Mouse (Mus musculus) forebrain, embryonic 10.5 days (tissue): ENCODE measurements around the gene Id3. TPM values are rescaled to one million over a fixed set of nuclear protein-coding genes. Genes with fewer than 3 reads are reported as not detected.
A peak's percentile ranks its signal among the peaks of the same experiment; 100 is the strongest.

Experiments
- DNase-seq: peaks from one replicate; pipeline ENCODE4 v3.0.0-alpha.2; 2017; ENCODE audit warnings: low spot score; ENCODE audit errors: extremely low spot score
- H3K27ac ChIP-seq: fragments of 300-500 bp; sonication (generic); 2 replicates; pipeline ENCODE4 v1.5.1; 2016; ENCODE audit warnings: mild to moderate bottlenecking
- H3K27me3 ChIP-seq: fragments of 300-500 bp; sonication (generic); 2 replicates; pipeline ENCODE4 v1.6.1; 2016; ENCODE audit warnings: mild to moderate bottlenecking; ENCODE audit not compliant: poor library complexity, severe bottlenecking
- H3K36me3 ChIP-seq: fragments of 300-500 bp; sonication (generic); replicated peaks from 2 replicates; pipeline ENCODE4 v1.6.1; 2016; ENCODE audit warnings: mild to moderate bottlenecking, moderate library complexity
- H3K4me1 ChIP-seq: fragments of 300-500 bp; sonication (generic); 2 replicates; pipeline ENCODE4 v1.6.1; 2016
- H3K4me3 ChIP-seq: fragments of 300-500 bp; sonication (generic); 2 replicates; pipeline ENCODE4 v1.5.1; 2016; ENCODE audit warnings: mild to moderate bottlenecking, moderate library complexity
- H3K9me3 ChIP-seq: fragments of 300-500 bp; sonication (generic); 2 replicates; pipeline ENCODE4 v1.6.1; 2016; ENCODE audit warnings: mild to moderate bottlenecking, moderate library complexity
- WGBS: fragments of 180-500 bp; shearing (Covaris S2); methylation state at CpG from one replicate; pipeline ENCODE4 v1.1.7; 2016; 5-methylcytosine and 5-hydroxymethylcytosine counted together
- polyA plus RNA-seq: library from polyadenylated mRNA; unstranded; fragments of >200 nt; fragmentation: Nextera tagmentation; extraction: Ambion mirVana; gene quantifications from 2 replicates; pipeline ENCODE4 v1.2.1, GENCODE M21; 2016

Gene Id3
- polyA plus RNA-seq, 1 experiment from 2014 or later, result 488 TPM

- Histone ChIP-seq H3K4me3 (no peak overlapping the region), H3K36me3 (no peaks in the 10 kb centered on the region), H3K9me3 (peaks cover 6% of the 10 kb centered on the region; the same call in 1 of the 2 replicates), H3K4me1 (peaks cover 26% of the 10 kb centered on the region), H3K27me3 (no peaks in the 10 kb centered on the region), H3K27ac (peak overlapping the region; percentile 26; the same call in 1 of the 2 replicates)
- WGBS, result 76% methylated on average over 13 of the region's 13 CpGs
- no peak for DNase-seq
Observed at GRCm38 (mm10) chr4:136127670-136128069, 15.6 kb upstream of the Id3 start.

- H3K4me3 ChIP-seq, result no peak overlapping the region
- H3K9me3 ChIP-seq, result peaks cover 6% of the 10 kb centered on the region; the same call in 1 of the 2 replicates
- H3K27me3 ChIP-seq, result no peaks in the 10 kb centered on the region
- H3K36me3 ChIP-seq, result no peaks in the 10 kb centered on the region
- H3K27ac ChIP-seq, result no peak overlapping the region
- H3K4me1 ChIP-seq, result peaks cover 43% of the 10 kb centered on the region
- 79% methylated on average over 1 of the region's 1 CpGs for WGBS
- DNase-seq, result no peak
Observed at GRCm38 (mm10) chr4:136129842-136130241, 13.5 kb upstream of the Id3 start.

GRCm38 (mm10) chr4:136133801-136134200, 9.5 kb upstream of the Id3 start:
- peak overlapping the region; percentile 53 for H3K4me3 ChIP-seq
- peak overlapping the region; percentile 97 for H3K27ac ChIP-seq
- no peaks in the 10 kb centered on the region for H3K36me3 ChIP-seq
- H3K4me1 ChIP-seq, result peaks cover 61% of the 10 kb centered on the region
- peaks cover 6% of the 10 kb centered on the region; the same call in 1 of the 2 replicates for H3K9me3 ChIP-seq
- H3K27me3 ChIP-seq, result no peaks in the 10 kb centered on the region
- no peak for DNase-seq
- WGBS, result 21% methylated on average over 9 of the region's 9 CpGs

- WGBS, result 0% methylated on average over 15 of the region's 15 CpGs
- Histone ChIP-seq H3K4me1 (peaks cover 68% of the 10 kb centered on the region), H3K9me3 (peaks cover 6% of the 10 kb centered on the region; the same call in 1 of the 2 replicates)
Observed at GRCm38 (mm10) chr4:136134418-136134977, 8.8 kb upstream of the Id3 start.

GRCm38 (mm10) chr4:136134978-136135873, 8.1 kb upstream of the Id3 start:
- Histone ChIP-seq H3K4me1 (peaks cover 76% of the 10 kb centered on the region), H3K9me3 (no peaks in the 10 kb centered on the region), H3K27ac (peak overlapping the region; percentile 97), H3K27me3 (no peaks in the 10 kb centered on the region), H3K4me3 (peak overlapping the region; percentile 53), H3K36me3 (no peaks in the 10 kb centered on the region)
- WGBS, result under 1% methylated on average over 49 of the region's 50 CpGs
- peak; percentile 88 for DNase-seq

More at GRCm38 (mm10) chr4:136134418-136134977, 8.8 kb upstream of the Id3 start:
- H3K4me3 ChIP-seq, result peak overlapping the region; percentile 53
- no peaks in the 10 kb centered on the region for H3K27me3 ChIP-seq
- peak overlapping the region; percentile 97 for H3K27ac ChIP-seq
- peak; percentile 72 for DNase-seq
- no peaks in the 10 kb centered on the region for H3K36me3 ChIP-seq

- peaks cover 84% of the 10 kb centered on the region for H3K4me1 ChIP-seq
- WGBS, result 27% methylated on average over 9 of the region's 9 CpGs
- no peaks in the 10 kb centered on the region for H3K36me3 ChIP-seq
- H3K27me3 ChIP-seq, result no peaks in the 10 kb centered on the region
- DNase-seq, result peak; percentile 47
- no peaks in the 10 kb centered on the region for H3K9me3 ChIP-seq
- H3K4me3 ChIP-seq, result peak overlapping the region; percentile 53
- H3K27ac ChIP-seq, result peak overlapping the region; percentile 97
Observed at GRCm38 (mm10) chr4:136135874-136136728, 7.2 kb upstream of the Id3 start.

GRCm38 (mm10) chr4:136139326-136140110, 3.8 kb upstream of the Id3 start:
- no peak for DNase-seq
- Histone ChIP-seq H3K9me3 (no peaks in the 10 kb centered on the region), H3K4me1 (peaks cover 90% of the 10 kb centered on the region), H3K27me3 (no peaks in the 10 kb centered on the region), H3K4me3 (peak overlapping the region; percentile 81; the same call in 1 of the 2 replicates), H3K27ac (peak overlapping the region; percentile 97), H3K36me3 (no peaks in the 10 kb centered on the region)
- 59% methylated on average over 17 of the region's 17 CpGs for WGBS

GRCm38 (mm10) chr4:136140327-136141250, 2.7 kb upstream of the Id3 start:
- Histone ChIP-seq H3K36me3 (peaks cover 10% of the 10 kb centered on the region), H3K4me3 (peak overlapping the region; percentile 81), H3K27me3 (peaks cover 5% of the 10 kb centered on the region), H3K27ac (peak overlapping the region; percentile 97), H3K9me3 (no peaks in the 10 kb centered on the region), H3K4me1 (peaks cover 90% of the 10 kb centered on the region)
- DNase-seq, result peak; percentile 97
- WGBS, result 3% methylated on average over 31 of the region's 31 CpGs

- Histone ChIP-seq H3K4me1 (peaks cover 95% of the 10 kb centered on the region), H3K4me3 (peak overlapping the region; percentile 81), H3K27me3 (peaks cover 20% of the 10 kb centered on the region), H3K27ac (peak overlapping the region; percentile 97), H3K36me3 (peaks cover 13% of the 10 kb centered on the region), H3K9me3 (no peaks in the 10 kb centered on the region)
- 11% methylated on average over 17 of the region's 17 CpGs for whole genome bisulfite sequencing
- peak; percentile 37 for DNase-seq
Observed at GRCm38 (mm10) chr4:136142267-136143192, 767 bp upstream of the Id3 start.

- Histone ChIP-seq H3K4me1 (peaks cover 99% of the 10 kb centered on the region), H3K27ac (peak overlapping the region; percentile 97), H3K36me3 (peaks cover 13% of the 10 kb centered on the region), H3K27me3 (peaks cover 27% of the 10 kb centered on the region), H3K9me3 (no peaks in the 10 kb centered on the region), H3K4me3 (peak overlapping the region; percentile 81)
- WGBS, result under 1% methylated on average over 50 of the region's 50 CpGs
- peak; percentile 61 for DNase-seq
Observed at GRCm38 (mm10) chr4:136144126-136144926, 1.0 kb downstream of the Id3 start.
